Mouse (Mus musculus) bone marrow, adult 2 months (tissue): ENCODE results near the gene 4930404N11Rik.

Experiments
- CTCF ChIP-seq: fragments of 200-500 bp; IDR thresholded peaks from 2 replicates; pipeline ENCODE4 v1.5.1; 2011; ENCODE audit warnings: low read length, control low read depth; ENCODE audit not compliant: control insufficient read depth, insufficient read depth
- POLR2A ChIP-seq: fragments of 200-500 bp; IDR thresholded peaks from 2 replicates; pipeline ENCODE4 v1.6.1; 2011; ENCODE audit warnings: low read depth, mild to moderate bottlenecking, control low read depth, low read length, borderline replicate concordance; ENCODE audit not compliant: control insufficient read depth

- TF ChIP-seq CTCF, result no peak
- TF ChIP-seq POLR2A, result no peak
Measured at GRCm38 (mm10) chr10:81392270-81392669, 26.7 kb upstream of the 4930404N11Rik start.
